Mouse (Mus musculus) left cerebral cortex, postnatal 14 days (tissue): ENCODE data around the gene Rfx1. TPM values are rescaled to one million over a fixed set of nuclear protein-coding genes. Genes with fewer than 3 reads are reported as not detected.

ENCODE experiments used
- DNase-seq, 2 experiments: peaks; one replicate each; pipeline ENCODE4 v3.0.0; 2021 to 2022; ENCODE audit warnings: low spot score in 2 of 2, mixed read lengths in 1 of 2
- intact Hi-C: fragments of 180-260 bp; cut with DNase I; formaldehyde crosslinking; loops from one replicate; pipeline ENCODE4 v1.15.1; 2025
- microRNA-seq, 2 experiments: library from miRNA; unstranded; fragments of <30 nt; microRNA quantifications; one replicate each; pipeline ENCODE4 v1.2.0; 2022
- total RNA-seq, 2 experiments: library from RNA; stranded (reverse); gene quantifications; 2 replicates each; pipeline ENCODE4 v1.2.3; 2021

Gene Rfx1
- total RNA-seq, 2 experiments from 2014 or later: 18.5 to 21.1 TPM

- intact Hi-C loops: no loop called here
- no peak for DNase-seq
These were observed 60.7 kb downstream of the Rfx1 start for GRCm38 (mm10) chr8:84127202-84127901.

GRCm38 (mm10) chr8:84128277-84128676 is 61.6 kb downstream of the Rfx1 start:
- intact Hi-C loops: no loop called here

GRCm38 (mm10) chr8:84130806-84131205 is 64.2 kb downstream of the Rfx1 start:
- no peak for DNase-seq
- intact Hi-C loops: no loop called here

More at GRCm38 (mm10) chr8:84128277-84128676, 61.6 kb downstream of the Rfx1 start:
- no peak for DNase-seq

- no peak for DNase-seq
- intact Hi-C loops: no loop called here
These were observed 65.6 kb downstream of the Rfx1 start for GRCm38 (mm10) chr8:84132225-84132624.

GRCm38 (mm10) chr8:84137848-84138247 is 71.2 kb downstream of the Rfx1 start:
- no peak for DNase-seq
- intact Hi-C loops: loop anchor here (5.0 kb wide), 1 partner anchor 41 kb away; no protein-coding TSS in a partner anchor

- no peak for DNase-seq
- intact Hi-C loops: no loop called here
These were observed 74.2 kb downstream of the Rfx1 start for GRCm38 (mm10) chr8:84140838-84141237.

- intact Hi-C loops: no loop called here
- no peak for DNase-seq
These were observed 78.1 kb downstream of the Rfx1 start for GRCm38 (mm10) chr8:84144636-84145245.

Small RNA genes lying within 50 kb of the gene (microRNA-seq; reads per million reads assigned to microRNA genes)
- gene Mir709: 0 reads per million in 2 experiments

Other genes with a start within 250 kb of the Rfx1 start
- 100 to 1,000 TPM; 457 to 482 TPM for gene Adgrl1, start 166.7 kb upstream of the Rfx1 start, total RNA-seq
- gene Gm10644, start 111.6 kb upstream of the Rfx1 start, total RNA-seq: under 1 TPM; 0.19 to 0.20 TPM
- under 1 TPM; 0.72 to 0.79 TPM for gene Asf1b, start 111.3 kb upstream of the Rfx1 start, total RNA-seq
- 100 to 1,000 TPM; 268 to 280 TPM for gene Prkaca, start 93.8 kb upstream of the Rfx1 start, total RNA-seq
- gene Samd1, start 69.2 kb upstream of the Rfx1 start, total RNA-seq: 10 to 100 TPM; 51.3 to 52.0 TPM
- under 1 TPM; 0.40 to 0.57 TPM for gene 1700067K01Rik, start 65.3 kb upstream of the Rfx1 start, total RNA-seq
- 1 to 10 TPM; 1.4 to 2.1 TPM for gene 2210011C24Rik, start 54.7 kb upstream of the Rfx1 start, total RNA-seq
- gene Palm3, start 45.4 kb upstream of the Rfx1 start, total RNA-seq: 1 to 10 TPM; 3.5 to 3.8 TPM
- gene Il27ra, start 24.2 kb upstream of the Rfx1 start, total RNA-seq: 1 to 10 TPM in 1 of 2 experiments, under 1 TPM in 1; 0.63 to 1.4 TPM
- not detected for gene Rln3, start 21.8 kb upstream of the Rfx1 start, total RNA-seq
- 1 to 10 TPM; 3.9 to 4.0 TPM for gene Gm10643, start 1.7 kb upstream of the Rfx1 start, total RNA-seq
- gene Dcaf15, start 37.9 kb downstream of the Rfx1 start, total RNA-seq: 10 to 100 TPM; 21.2 to 21.5 TPM
- not detected for gene Podnl1, start 59.2 kb downstream of the Rfx1 start, total RNA-seq
- 10 to 100 TPM; 56.4 to 58.3 TPM for gene Cc2d1a, start 81.1 kb downstream of the Rfx1 start, total RNA-seq
- 1 to 10 TPM; 1.5 to 3.5 TPM for gene 4930432K21Rik, start 81.2 kb downstream of the Rfx1 start, total RNA-seq
- 1 to 10 TPM; 2.7 to 4.6 TPM for gene Nanos3, start 118.4 kb downstream of the Rfx1 start, total RNA-seq
- gene Zswim4, start 170.2 kb downstream of the Rfx1 start, total RNA-seq: 10 to 100 TPM; 14.1 to 15.0 TPM
- 100 to 1,000 TPM; 140 to 144 TPM for gene D8Ertd738e, start 182.9 kb downstream of the Rfx1 start, total RNA-seq
- 10 to 100 TPM; 18.4 to 21.8 TPM for gene Mri1, start 190.5 kb downstream of the Rfx1 start, total RNA-seq
- 10 to 100 TPM; 24.6 to 26.0 TPM for gene Ccdc130, start 203.5 kb downstream of the Rfx1 start, total RNA-seq